Mouse (Mus musculus) ovary, postnatal 10 days (tissue): ENCODE measurements around the gene Prl3a1.

Experiments
- DNase-seq: peaks from one replicate; pipeline ENCODE4 v3.0.0; 2022; ENCODE audit warnings: low spot score

The Prl3a1 gene

GRCm38 (mm10) chr13:27259136-27259535, at the start of gene Prl3a1:
Gene Prl3a1 (plus strand): TSS chr13:27259436.
- DNase-seq, result no peak

- DNase-seq, result no peak
These were observed 17.7 kb upstream of the Prl3a1 start, which contains the start of gene Prl3b1 for GRCm38 (mm10) chr13:27241547-27241946. Gene Prl3b1 (plus strand): TSS chr13:27241847.

- DNase-seq, result no peak
These were observed 53.3 kb downstream of the Prl3a1 start, which contains the start of gene Prl6a1 for GRCm38 (mm10) chr13:27312334-27313225. Gene Prl6a1 (plus strand): TSS chr13:27312627.
